Mouse (Mus musculus): ENCODE measurements at regions not wholly inside any gene's neighbourhood (a gene's known extent, or its start where the extent isn't known, plus 50 kb on each side); places are given as distances from the start of the nearest gene placed in this dataset.

- DNase-seq: no peak
- intact Hi-C loops (cut with DNase I): no loop called here
These were observed 220.2 kb downstream of the Arap2 start for GRCm38 (mm10) chr5:62545785-62546184.

GRCm38 (mm10) chr5:62539304-62539703 lies 226.7 kb downstream of the Arap2 start:
- intact Hi-C loops (cut with DNase I): no loop called here
- DNase-seq: no peak

- DNase-seq: no peak
- intact Hi-C loops (cut with DNase I): no loop called here
These were observed 254.1 kb downstream of the Arap2 start for GRCm38 (mm10) chr5:62511827-62512226.

GRCm38 (mm10) chr5:62483521-62483920 lies 282.4 kb downstream of the Arap2 start:
- intact Hi-C loops (cut with DNase I): no loop called here
- DNase-seq: peak; percentile 21 to 30

GRCm38 (mm10) chr5:62480967-62481366 lies 285.0 kb downstream of the Arap2 start:
- DNase-seq: no peak
- intact Hi-C loops (cut with DNase I): no loop called here

GRCm38 (mm10) chr5:62473412-62473811 lies 292.5 kb downstream of the Arap2 start:
- no peak for DNase-seq
- intact Hi-C loops (cut with DNase I): no loop called here

GRCm38 (mm10) chr5:62466802-62467201 lies 299.2 kb downstream of the Arap2 start:
- intact Hi-C loops (cut with DNase I): no loop called here
- no peak for DNase-seq

- no peak for DNase-seq
- intact Hi-C loops (cut with DNase I): no loop called here
These were observed 303.4 kb downstream of the Arap2 start for GRCm38 (mm10) chr5:62462574-62462973.

Data from heart, postnatal 14 days (tissue).